Mouse (Mus musculus) bone marrow macrophage, adult 2 months (primary cell): ENCODE results near the gene Asic3. TPM values are rescaled to one million over a fixed set of nuclear protein-coding genes. Genes with fewer than 3 reads are reported as not detected.

ENCODE experiments used
- H3K27ac ChIP-seq: 2 replicates; pipeline ENCODE4 v1.5.1; 2012; ENCODE audit warnings: low read depth, low read length; ENCODE audit not compliant: insufficient read depth
- H3K4me1 ChIP-seq: 2 replicates; pipeline ENCODE4 v1.6.1; 2012; ENCODE audit warnings: low read length; ENCODE audit not compliant: control insufficient read depth, insufficient read depth
- H3K4me3 ChIP-seq: 2 replicates; pipeline ENCODE4 v1.5.1; 2012; ENCODE audit warnings: mild to moderate bottlenecking, low read length, moderate library complexity; ENCODE audit not compliant: insufficient read depth
- CTCF ChIP-seq: IDR thresholded peaks from 2 replicates; pipeline ENCODE4 v1.5.1; 2012; ENCODE audit warnings: low read depth, mild to moderate bottlenecking, low read length, moderate library complexity
- POLR2A ChIP-seq: IDR thresholded peaks from 2 replicates; pipeline ENCODE4 v1.6.1; 2012; ENCODE audit warnings: mild to moderate bottlenecking, low read depth, low read length, borderline replicate concordance
- polyA plus RNA-seq: library from polyadenylated mRNA; stranded (reverse); fragments of >200 nt; gene quantifications from 2 replicates; pipeline ENCODE4 v1.2.4, GENCODE M21; 2012; ENCODE audit not compliant: missing spikeins, insufficient read depth, insufficient read length

Gene Asic3
- polyA plus RNA-seq, 1 experiment: not detected

- no peak overlapping the region for H3K4me3 ChIP-seq
- H3K27ac ChIP-seq: no peak overlapping the region
- peaks cover 4% of the 10 kb centered on the region for H3K4me1 ChIP-seq
- TF ChIP-seq CTCF: no peak
- no peak for TF ChIP-seq POLR2A
Measured at GRCm38 (mm10) chr5:24399686-24400085, 13.5 kb upstream of the Asic3 start.

GRCm38 (mm10) chr5:24400362-24400761 lies 12.8 kb upstream of the Asic3 start:
- H3K4me3 ChIP-seq: no peak overlapping the region
- TF ChIP-seq POLR2A: no peak
- peaks cover 9% of the 10 kb centered on the region; the same call in 1 of the 2 replicates for H3K4me1 ChIP-seq
- no peak overlapping the region for H3K27ac ChIP-seq

- peaks cover 11% of the 10 kb centered on the region; the same call in 1 of the 2 replicates for H3K4me1 ChIP-seq
- TF ChIP-seq POLR2A: no peak
- no peak overlapping the region for H3K4me3 ChIP-seq
- H3K27ac ChIP-seq: no peak overlapping the region
Measured at GRCm38 (mm10) chr5:24400911-24401605, 12.1 kb upstream of the Asic3 start.

- H3K4me1 ChIP-seq: peaks cover 11% of the 10 kb centered on the region; the same call in 1 of the 2 replicates
- TF ChIP-seq CTCF: no peak
- no peak for TF ChIP-seq POLR2A
- H3K4me3 ChIP-seq: no peak overlapping the region
- no peak overlapping the region for H3K27ac ChIP-seq
Measured at GRCm38 (mm10) chr5:24401969-24402368, 11.2 kb upstream of the Asic3 start.

GRCm38 (mm10) chr5:24404594-24405360 lies 8.4 kb upstream of the Asic3 start:
- Histone ChIP-seq H3K4me3 (no peak overlapping the region), H3K4me1 (peaks cover 11% of the 10 kb centered on the region; the same call in 1 of the 2 replicates), H3K27ac (no peak overlapping the region)
- TF ChIP-seq POLR2A (no peak), CTCF (no peak)

- Histone ChIP-seq H3K4me3 (no peak overlapping the region), H3K27ac (no peak overlapping the region), H3K4me1 (peaks cover 11% of the 10 kb centered on the region; the same call in 1 of the 2 replicates)
- TF ChIP-seq POLR2A (no peak), CTCF (no peak)
Measured at GRCm38 (mm10) chr5:24405389-24405876, 7.8 kb upstream of the Asic3 start.

- TF ChIP-seq CTCF (no peak), POLR2A (no peak)
Measured at GRCm38 (mm10) chr5:24408651-24409050, 4.5 kb upstream of the Asic3 start.

GRCm38 (mm10) chr5:24409466-24409865 lies 3.7 kb upstream of the Asic3 start:
- no peak for TF ChIP-seq CTCF
- TF ChIP-seq POLR2A: no peak
- Histone ChIP-seq H3K4me3 (no peak overlapping the region), H3K4me1 (peaks cover 10% of the 10 kb centered on the region; the same call in 1 of the 2 replicates), H3K27ac (no peak overlapping the region)

More at GRCm38 (mm10) chr5:24408651-24409050, 4.5 kb upstream of the Asic3 start:
- Histone ChIP-seq H3K4me1 (peaks cover 11% of the 10 kb centered on the region; the same call in 1 of the 2 replicates), H3K4me3 (no peak overlapping the region), H3K27ac (no peak overlapping the region)

GRCm38 (mm10) chr5:24412063-24412462 lies 1.1 kb upstream of the Asic3 start:
- no peak for TF ChIP-seq POLR2A
- TF ChIP-seq CTCF: no peak
- no peak overlapping the region for H3K27ac ChIP-seq
- no peak overlapping the region for H3K4me3 ChIP-seq
- peaks cover 5% of the 10 kb centered on the region; the same call in 1 of the 2 replicates for H3K4me1 ChIP-seq

- H3K27ac ChIP-seq: no peak overlapping the region
- TF ChIP-seq CTCF (no peak), POLR2A (no peak)
- no peak overlapping the region for H3K4me3 ChIP-seq
- H3K4me1 ChIP-seq: peaks cover 5% of the 10 kb centered on the region; the same call in 1 of the 2 replicates
Measured at GRCm38 (mm10) chr5:24413938-24414337, 746 bp downstream of the Asic3 start.
